Mouse (Mus musculus) stomach, postnatal 0 days (tissue): Measurements from ENCODE around the gene Olfr1393. TPM values are rescaled to one million over a fixed set of nuclear protein-coding genes. Genes with fewer than 3 reads are reported as not detected.
"Not testable (repeated sequence)": the region's sequence is repeated elsewhere in the genome, so short reads cannot be mapped to it uniquely, and the experiment has no call there.

ENCODE experiments used
- ATAC-seq: fragments of 200-750 bp; cut with Nextera tagmentation; 2 replicates; pipeline ENCODE4 v1.8.0; 2017; ENCODE audit not compliant: low FRiP score, low TSS enrichment
- DNase-seq: peaks from one replicate; pipeline ENCODE4 v3.0.0-alpha.2; 2016; ENCODE audit warnings: low spot score
- H3K27ac ChIP-seq: fragments of 300-500 bp; sonication (generic); replicated peaks from 2 replicates; pipeline ENCODE4 v1.5.1; 2014; ENCODE audit warnings: mild to moderate bottlenecking, control low read depth
- H3K27me3 ChIP-seq: fragments of 300-500 bp; sonication (generic); 2 replicates; pipeline ENCODE4 v1.6.1; 2014; ENCODE audit warnings: low read length; ENCODE audit not compliant: control insufficient read depth, insufficient read depth
- H3K36me3 ChIP-seq: fragments of 300-500 bp; sonication (generic); 2 replicates; pipeline ENCODE4 v1.6.1; 2014; ENCODE audit warnings: low read length, mixed read lengths; ENCODE audit not compliant: control insufficient read depth, insufficient read depth
- H3K4me1 ChIP-seq: fragments of 300-500 bp; sonication (generic); replicated peaks from 2 replicates; pipeline ENCODE4 v1.6.1; 2014; ENCODE audit warnings: antibody characterized with exemption; ENCODE audit not compliant: control insufficient read depth, insufficient read depth
- H3K4me2 ChIP-seq: fragments of 300-500 bp; sonication (generic); replicated peaks from 2 replicates; pipeline ENCODE4 v1.6.1; 2014; ENCODE audit warnings: low read depth, mild to moderate bottlenecking, control low read depth, moderate library complexity
- H3K4me3 ChIP-seq: fragments of 300-500 bp; sonication (generic); 2 replicates; pipeline ENCODE4 v1.5.1; 2014; ENCODE audit warnings: low read depth, low read length, control low read depth
- H3K9ac ChIP-seq: fragments of 300-500 bp; sonication (generic); 2 replicates; pipeline ENCODE4 v1.6.1; 2014; ENCODE audit warnings: mild to moderate bottlenecking, low read length, control low read depth, mixed read lengths
- H3K9me3 ChIP-seq: fragments of 300-500 bp; sonication (generic); 2 replicates; pipeline ENCODE4 v1.6.1; 2016; ENCODE audit warnings: low read length; ENCODE audit not compliant: control insufficient read depth
- CTCF ChIP-seq: IDR thresholded peaks from 2 replicates; pipeline ENCODE4 v1.5.1; 2016; ENCODE audit warnings: antibody characterized with exemption, low read depth, mild to moderate bottlenecking, moderate library complexity
- EP300 ChIP-seq: optimal IDR thresholded peaks from 2 replicates; pipeline ENCODE3; 2016; ENCODE audit warnings: antibody characterized with exemption
- WGBS: fragments of 180-500 bp; shearing (Covaris S2); extraction: QIAGEN DNeasy Blood & Tissue Kit; methylation state at CpG from one replicate; pipeline ENCODE4 v1.1.7; 2014; 5-methylcytosine and 5-hydroxymethylcytosine counted together
- polyA plus RNA-seq: library from polyadenylated mRNA; unstranded; fragments of >200 nt; fragmentation: Nextera tagmentation; extraction: Ambion mirVana; gene quantifications from 2 replicates; pipeline ENCODE4 v1.2.1, GENCODE M21; 2015

Olfr1393 gene
- polyA plus RNA-seq, 1 experiment from 2014 or later = not detected

- no peak for DNase-seq
- 59% methylated on average over 2 of the region's 2 CpGs for WGBS
These were observed 9.1 kb downstream of the Olfr1393 start for GRCm38 (mm10) chr11:49287251-49287650.

GRCm38 (mm10) chr11:49292777-49293176 is 14.7 kb downstream of the Olfr1393 start:
- H3K36me3 ChIP-seq = no peaks in the 10 kb centered on the region
- H3K4me1 ChIP-seq = no peaks in the 10 kb centered on the region
- no peaks in the 10 kb centered on the region for H3K9me3 ChIP-seq
- H3K9ac ChIP-seq = no peak overlapping the region
- DNase-seq (no peak), ATAC-seq (no peak)
- WGBS = 53% methylated on average over 3 of the region's 3 CpGs
- no peak overlapping the region for H3K4me2 ChIP-seq
- no peaks in the 10 kb centered on the region for H3K27me3 ChIP-seq
- no peak for TF ChIP-seq EP300
- no peak for TF ChIP-seq CTCF
- H3K4me3 ChIP-seq = no peak overlapping the region
- no peak overlapping the region for H3K27ac ChIP-seq

More at GRCm38 (mm10) chr11:49287251-49287650, 9.1 kb downstream of the Olfr1393 start:
- Histone ChIP-seq H3K4me3 (no peak overlapping the region), H3K27me3 (no peaks in the 10 kb centered on the region), H3K9me3 (no peaks in the 10 kb centered on the region), H3K36me3 (no peaks in the 10 kb centered on the region), H3K27ac (no peak overlapping the region), H3K9ac (no peak overlapping the region), H3K4me1 (no peaks in the 10 kb centered on the region), H3K4me2 (no peak overlapping the region)
- no peak for ATAC-seq
- no peak for TF ChIP-seq CTCF
- no peak for TF ChIP-seq EP300

- ATAC-seq (no peak), DNase-seq (no peak)
- H3K4me3 ChIP-seq = no peak within 1 kb of the TSS
- no peak within 1 kb of the TSS for H3K9ac ChIP-seq
- H3K27ac ChIP-seq = no peak within 1 kb of the TSS
- no peaks in the 10 kb centered on the region for H3K36me3 ChIP-seq
- H3K9me3 ChIP-seq = no peaks in the 10 kb centered on the region
- no peaks in the 10 kb centered on the region for H3K4me1 ChIP-seq
- TF ChIP-seq CTCF (no peak), EP300 (no peak)
- no peaks in the 10 kb centered on the region for H3K27me3 ChIP-seq
- no peak within 1 kb of the TSS for H3K4me2 ChIP-seq
These were observed 26.3 kb downstream of the Olfr1393 start, which contains the start of gene Olfr10 for GRCm38 (mm10) chr11:49304441-49304840. Gene Olfr10, plus strand, starts transcription at chr11:49304741.

GRCm38 (mm10) chr11:49308547-49308946 is 30.4 kb downstream of the Olfr1393 start:
- H3K9me3 ChIP-seq, H3K4me2 ChIP-seq, H3K36me3 ChIP-seq, H3K27ac ChIP-seq, H3K27me3 ChIP-seq, H3K9ac ChIP-seq, H3K4me3 ChIP-seq, ATAC-seq, H3K4me1 ChIP-seq, DNase-seq: not testable (repeated sequence)
- WGBS = 70% methylated on average over 5 of the region's 5 CpGs

- Histone ChIP-seq H3K9ac (no peak within 1 kb of the TSS), H3K27ac (no peak within 1 kb of the TSS), H3K4me1 (no peaks in the 10 kb centered on the region), H3K4me3 (no peak within 1 kb of the TSS), H3K36me3 (no peaks in the 10 kb centered on the region), H3K27me3 (no peaks in the 10 kb centered on the region), H3K9me3 (no peaks in the 10 kb centered on the region), H3K4me2 (no peak within 1 kb of the TSS)
- TF ChIP-seq EP300 (no peak), CTCF (no peak)
- WGBS = 74% methylated on average over 2 of the region's 2 CpGs
- DNase-seq = no peak
- ATAC-seq = no peak
These were observed 44.3 kb downstream of the Olfr1393 start, which contains the start of gene Olfr1391 for GRCm38 (mm10) chr11:49322442-49322841. Gene Olfr1391, plus strand, starts transcription at chr11:49322742.

GRCm38 (mm10) chr11:49326726-49327125 is 48.6 kb downstream of the Olfr1393 start:
- no peaks in the 10 kb centered on the region for H3K27me3 ChIP-seq
- no peaks in the 10 kb centered on the region for H3K9me3 ChIP-seq
- H3K9ac ChIP-seq = no peak overlapping the region
- H3K4me3 ChIP-seq = no peak overlapping the region
- no peaks in the 10 kb centered on the region for H3K4me1 ChIP-seq
- DNase-seq (no peak), ATAC-seq (no peak)
- TF ChIP-seq CTCF (no peak), EP300 (no peak)
- 76% methylated on average over 3 of the region's 3 CpGs for WGBS
- no peak overlapping the region for H3K27ac ChIP-seq
- no peak overlapping the region for H3K4me2 ChIP-seq
- no peaks in the 10 kb centered on the region for H3K36me3 ChIP-seq
